Mouse (Mus musculus): Measurements from ENCODE around the gene Ushbp1.
"Not testable (repeated sequence)": the region's sequence is repeated elsewhere in the genome, so short reads cannot be mapped to it uniquely, and the experiment has no call there.

The Ushbp1 gene

GRCm38 (mm10) chr8:71395629-71396028 is at the start of gene Ushbp1:
Gene Ushbp1 (minus strand): TSS chr8:71395802.
- no peak for DNase-seq (ENCODE audit: inconsistent ontology term)

GRCm38 (mm10) chr8:71445096-71445495 is 49.5 kb upstream of the Ushbp1 start:
- DNase-seq (ENCODE audit: inconsistent ontology term), result no peak

- DNase-seq (ENCODE audit: inconsistent ontology term), result peak; percentile 53
These were observed 45.8 kb upstream of the Ushbp1 start for GRCm38 (mm10) chr8:71441404-71441803.

GRCm38 (mm10) chr8:71437041-71437440 is 41.4 kb upstream of the Ushbp1 start:
- DNase-seq (ENCODE audit: inconsistent ontology term), result no peak

GRCm38 (mm10) chr8:71432935-71433334 is 37.3 kb upstream of the Ushbp1 start:
- DNase-seq (ENCODE audit: inconsistent ontology term), result not testable (repeated sequence)

- no peak for DNase-seq (ENCODE audit: inconsistent ontology term)
These were observed 26.5 kb upstream of the Ushbp1 start for GRCm38 (mm10) chr8:71422121-71422520.

- DNase-seq (ENCODE audit: inconsistent ontology term), result no peak
These were observed 16.1 kb upstream of the Ushbp1 start for GRCm38 (mm10) chr8:71411535-71412273.

GRCm38 (mm10) chr8:71408231-71408630 is 12.6 kb upstream of the Ushbp1 start:
- no peak for DNase-seq (ENCODE audit: inconsistent ontology term)

- DNase-seq (ENCODE audit: inconsistent ontology term), result no peak
These were observed 11.8 kb upstream of the Ushbp1 start for GRCm38 (mm10) chr8:71407441-71407840.

- peak; percentile 69 for DNase-seq (ENCODE audit: inconsistent ontology term)
These were observed 10.8 kb upstream of the Ushbp1 start for GRCm38 (mm10) chr8:71406099-71407015.

- peak; percentile 97 for DNase-seq (ENCODE audit: inconsistent ontology term)
These were observed 9.9 kb upstream of the Ushbp1 start, which contains the start of gene Ankle1 for GRCm38 (mm10) chr8:71405401-71406098. Gene Ankle1 (plus strand): TSS chr8:71406010.

- DNase-seq (ENCODE audit: inconsistent ontology term), result peak; percentile 69
These were observed 9.3 kb upstream of the Ushbp1 start for GRCm38 (mm10) chr8:71404951-71405351.

- DNase-seq (ENCODE audit: inconsistent ontology term), result no peak
These were observed 8.4 kb upstream of the Ushbp1 start for GRCm38 (mm10) chr8:71404011-71404410.

GRCm38 (mm10) chr8:71403107-71403885 is 7.7 kb upstream of the Ushbp1 start:
- no peak for DNase-seq (ENCODE audit: inconsistent ontology term)

- no peak for DNase-seq (ENCODE audit: inconsistent ontology term)
These were observed 6.9 kb upstream of the Ushbp1 start for GRCm38 (mm10) chr8:71402446-71402964.

- DNase-seq (ENCODE audit: inconsistent ontology term), result no peak
These were observed 5.9 kb upstream of the Ushbp1 start for GRCm38 (mm10) chr8:71401454-71401853.

GRCm38 (mm10) chr8:71400826-71401225 is 5.2 kb upstream of the Ushbp1 start:
- no peak for DNase-seq (ENCODE audit: inconsistent ontology term)

GRCm38 (mm10) chr8:71397701-71398100 is 2.1 kb upstream of the Ushbp1 start:
- no peak for DNase-seq (ENCODE audit: inconsistent ontology term)

- peak; percentile 95 for DNase-seq (ENCODE audit: inconsistent ontology term)
These were observed 1.2 kb upstream of the Ushbp1 start, which contains the start of gene Babam1 for GRCm38 (mm10) chr8:71396639-71397305. Gene Babam1 (plus strand): TSS chr8:71396861.

- no peak for DNase-seq (ENCODE audit: inconsistent ontology term)
These were observed 531 bp downstream of the Ushbp1 start for GRCm38 (mm10) chr8:71395071-71395470.

All from Muller cell, postnatal 12 days (primary cell).